Comparison of ENCODE assay signal across 22 mouse cellular contexts in genomic region chr1:58582611-58583010, GRCm38 (mm10).
"Had no signal": no experiment of that assay in that cellular context is flagged by ENCODE, and none has a peak within 500 bp of the region (broad histone marks: within the 10 kb centered on the region; RNA-seq: fewer than 3 reads in every experiment).

No protein-coding gene starts in this region.

- H3K36me3 ChIP-seq: liver, embryonic 15.5 days; midbrain, embryonic 13.5 days; midbrain, embryonic 15.5 days; neural tube, embryonic 13.5 days; neural tube, embryonic 15.5 days; stomach, embryonic 15.5 days had no signal

- DNase-seq: liver, postnatal 0 days; lung, adult 2 months; lung, postnatal 10 days; retina, postnatal 1 day; right cerebral cortex, adult 18-20 months; right cerebral cortex, postnatal 25 days; right cerebral cortex, postnatal 4 days; spleen, adult 18-20 months; thymus, adult 2 months; thymus, postnatal 25 days; thymus, postnatal 4 days had no signal

- H3K9me3 ChIP-seq: liver, embryonic 15.5 days; megakaryocyte, embryonic 14.5 days; midbrain, embryonic 13.5 days; midbrain, embryonic 15.5 days; neural tube, embryonic 13.5 days; neural tube, embryonic 15.5 days; stomach, embryonic 15.5 days had no signal

- H3K4me2 ChIP-seq: liver, embryonic 15.5 days; midbrain, embryonic 11.5 days; midbrain, embryonic 13.5 days; midbrain, embryonic 15.5 days; neural tube, embryonic 13.5 days; neural tube, embryonic 15.5 days; stomach, embryonic 15.5 days had no signal

- H3K9ac ChIP-seq: liver, embryonic 15.5 days; liver, postnatal 0 days; midbrain, embryonic 13.5 days; midbrain, embryonic 15.5 days; neural tube, embryonic 13.5 days; neural tube, embryonic 15.5 days; stomach, embryonic 15.5 days had no signal

- H3K27me3 ChIP-seq: liver, embryonic 15.5 days; megakaryocyte, embryonic 14.5 days; midbrain, embryonic 13.5 days; midbrain, embryonic 15.5 days; neural tube, embryonic 13.5 days; neural tube, embryonic 15.5 days; stomach, embryonic 15.5 days had no signal

- H3K4me3 ChIP-seq: liver, embryonic 15.5 days; megakaryocyte, embryonic 14.5 days; midbrain, embryonic 13.5 days; midbrain, embryonic 15.5 days; myocyte; neural tube, embryonic 13.5 days; neural tube, embryonic 15.5 days; stomach, embryonic 15.5 days had no signal

- ATAC-seq: liver, postnatal 0 days; midbrain, embryonic 13.5 days; midbrain, embryonic 15.5 days had no signal

- H3K27ac ChIP-seq: liver, embryonic 15.5 days; macrophage; midbrain, embryonic 13.5 days; midbrain, embryonic 15.5 days; neural tube, embryonic 13.5 days; neural tube, embryonic 15.5 days; stomach, embryonic 15.5 days; stomach, postnatal 0 days had no signal
